Mouse (Mus musculus): ENCODE measurements around the gene Cyb561. TPM values are rescaled to one million over a fixed set of nuclear protein-coding genes. Genes with fewer than 3 reads are reported as not detected.

Gene Cyb561
- polyA plus RNA-seq, 1 experiment = 36.9 TPM

DNA sequence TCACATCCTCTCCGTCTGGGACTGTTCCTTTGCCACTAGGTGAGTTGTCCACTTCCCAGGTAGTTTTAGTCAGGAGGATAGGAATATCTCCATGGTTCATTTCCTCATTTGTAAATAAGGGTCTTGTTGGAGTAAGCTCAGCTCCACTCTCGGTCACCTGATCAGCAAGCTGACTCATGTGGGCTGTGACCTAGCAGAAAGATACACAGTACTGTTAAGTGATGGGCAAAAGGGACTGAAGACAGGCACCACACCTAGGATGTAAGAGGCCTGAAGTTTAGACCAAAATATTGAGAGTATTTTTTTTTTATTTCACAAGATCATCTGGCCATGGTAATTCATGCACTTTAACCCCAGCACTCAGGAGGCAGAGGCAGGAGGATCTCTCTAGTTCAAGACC, 32.3 kb downstream of the Cyb561 start:
- no peak for TF ChIP-seq CTCF (IDR thresholded peaks at IDR 0.05; ENCODE audit: borderline replicate concordance, extremely low read depth, insufficient read depth, insufficient read length)
- TF ChIP-seq POLR2A (IDR thresholded peaks at IDR 0.05; ENCODE audit: borderline replicate concordance, extremely low read depth, insufficient read depth, insufficient read length, poor library complexity, severe bottlenecking) = no peak
- DNase-seq (ENCODE audit: low read depth) = no peak

DNA sequence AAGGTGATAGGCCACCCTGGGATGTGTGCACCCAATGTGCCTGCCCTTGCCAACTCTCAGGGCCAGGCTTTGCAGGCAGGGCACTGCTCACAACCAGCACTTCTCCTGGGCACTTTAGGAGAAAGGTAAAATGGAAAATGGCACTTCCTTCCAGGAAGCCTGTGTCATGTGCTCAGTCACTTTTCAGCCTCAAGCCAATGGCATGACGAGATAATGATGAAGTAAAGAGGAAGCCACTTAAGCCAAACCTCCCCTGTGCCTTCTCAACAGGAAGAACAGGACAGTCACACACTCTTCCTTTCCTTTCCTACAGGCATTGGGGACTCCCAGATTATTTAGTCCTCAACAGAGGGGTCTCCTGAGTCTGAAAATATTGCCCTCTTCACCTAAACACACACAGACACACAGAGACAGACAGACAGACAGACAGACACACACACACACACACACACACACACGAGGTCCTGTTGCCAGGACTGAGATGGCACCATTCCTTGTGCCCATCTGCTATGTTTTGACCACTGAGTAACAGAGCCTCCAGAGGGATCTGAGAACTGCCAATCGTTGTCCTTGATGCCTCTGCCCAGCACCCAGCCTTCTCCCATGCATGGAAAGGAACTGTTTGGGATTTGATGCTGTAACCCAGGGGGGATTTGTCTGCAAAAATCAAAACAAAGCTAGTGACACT, 32.9 kb downstream of the Cyb561 start:
- DNase-seq (ENCODE audit: low read depth) = no peak
- TF ChIP-seq POLR2A (IDR thresholded peaks at IDR 0.05; ENCODE audit: borderline replicate concordance, extremely low read depth, insufficient read depth, insufficient read length, poor library complexity, severe bottlenecking) (no peak), CTCF (IDR thresholded peaks at IDR 0.05; ENCODE audit: borderline replicate concordance, extremely low read depth, insufficient read depth, insufficient read length) (no peak)

DNA sequence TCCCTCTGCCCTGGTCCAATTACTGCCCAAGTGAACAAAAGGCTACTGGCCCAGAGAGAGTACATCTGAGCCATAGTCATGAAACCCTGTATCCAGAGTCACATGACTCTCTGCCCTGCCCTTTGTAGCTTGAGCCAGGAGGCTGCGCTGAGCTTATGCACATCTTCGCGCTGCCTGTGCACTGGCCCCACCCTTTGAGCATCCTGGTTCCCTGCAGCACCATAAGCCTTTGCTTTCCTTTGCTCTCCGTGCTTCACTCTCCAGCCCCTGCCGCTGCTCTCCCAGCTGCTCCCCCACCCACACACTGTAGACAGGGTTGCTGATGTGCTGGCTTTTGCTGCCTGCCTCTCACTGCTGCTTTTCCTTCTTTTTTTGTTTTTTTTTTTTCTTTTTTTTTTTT, 39.6 kb downstream of the Cyb561 start:
- no peak for DNase-seq (ENCODE audit: low read depth)
- TF ChIP-seq POLR2A (IDR thresholded peaks at IDR 0.05; ENCODE audit: borderline replicate concordance, extremely low read depth, insufficient read depth, insufficient read length, poor library complexity, severe bottlenecking) = no peak
- TF ChIP-seq CTCF (IDR thresholded peaks at IDR 0.05; ENCODE audit: borderline replicate concordance, extremely low read depth, insufficient read depth, insufficient read length) = no peak

DNA sequence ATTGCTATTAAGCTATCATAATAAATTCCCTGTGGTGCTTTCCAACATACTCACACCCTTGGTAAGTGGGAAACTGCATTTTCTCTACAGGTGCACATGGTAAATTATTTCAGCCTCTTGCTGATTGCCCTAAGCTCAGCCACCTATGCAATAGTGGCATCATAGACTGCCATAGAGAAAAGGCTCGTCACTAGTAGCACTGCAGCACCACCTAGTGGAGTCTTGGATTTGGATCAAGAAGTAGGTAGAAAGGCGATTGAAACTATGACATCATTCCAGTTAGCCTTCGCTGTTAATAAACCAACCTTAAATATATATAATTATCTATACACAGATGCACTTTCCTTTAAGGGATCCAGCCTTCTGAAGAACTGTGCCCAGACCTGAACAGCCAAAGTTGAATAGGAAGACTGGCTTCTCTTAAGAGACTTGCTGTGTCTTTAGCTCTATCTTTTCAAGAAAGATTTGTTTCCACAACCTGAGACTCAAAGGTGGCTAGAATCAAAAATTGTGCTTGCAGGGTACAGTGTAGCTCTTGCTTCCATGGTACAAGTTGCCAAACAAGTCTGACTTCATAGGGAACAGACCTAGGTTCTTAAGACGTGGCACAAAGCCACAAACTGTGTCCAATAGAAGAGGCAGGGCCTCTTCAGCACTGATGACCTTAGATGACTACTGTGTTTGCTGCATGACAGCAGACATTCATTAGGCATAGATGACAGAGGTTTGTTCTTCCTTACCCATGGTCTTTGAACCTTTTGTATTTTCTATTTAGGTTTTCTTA, 41.4 kb downstream of the Cyb561 start:
- TF ChIP-seq POLR2A (IDR thresholded peaks at IDR 0.05; ENCODE audit: borderline replicate concordance, extremely low read depth, insufficient read depth, insufficient read length, poor library complexity, severe bottlenecking) (no peak), CTCF (IDR thresholded peaks at IDR 0.05; ENCODE audit: borderline replicate concordance, extremely low read depth, insufficient read depth, insufficient read length) (peak; percentile 84; the same call in 1 of the 2 replicates)
- peak; percentile 92 for DNase-seq (ENCODE audit: low read depth)

DNA sequence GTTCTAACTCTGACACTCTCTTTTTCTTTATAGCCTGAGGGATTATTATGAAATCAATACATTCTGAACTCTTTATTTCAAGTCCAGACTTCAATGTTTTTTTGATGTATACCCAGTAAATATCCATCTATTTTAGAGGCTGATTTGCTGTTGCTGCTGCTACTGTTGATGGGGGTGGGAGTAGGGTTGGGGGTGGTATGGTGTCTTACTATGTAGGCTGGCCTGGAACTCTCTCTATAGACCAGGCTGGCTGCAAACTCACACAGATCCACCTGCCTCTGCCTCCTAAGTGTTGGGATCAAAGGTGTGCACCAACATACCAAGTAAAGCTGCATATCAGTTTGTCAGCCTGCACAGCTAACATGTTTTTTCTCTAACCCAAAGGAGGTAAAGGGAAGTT, 42.0 kb downstream of the Cyb561 start:
- TF ChIP-seq CTCF (IDR thresholded peaks at IDR 0.05; ENCODE audit: borderline replicate concordance, extremely low read depth, insufficient read depth, insufficient read length) = no peak
- no peak for TF ChIP-seq POLR2A (IDR thresholded peaks at IDR 0.05; ENCODE audit: borderline replicate concordance, extremely low read depth, insufficient read depth, insufficient read length, poor library complexity, severe bottlenecking)
- no peak for DNase-seq (ENCODE audit: low read depth)

DNA sequence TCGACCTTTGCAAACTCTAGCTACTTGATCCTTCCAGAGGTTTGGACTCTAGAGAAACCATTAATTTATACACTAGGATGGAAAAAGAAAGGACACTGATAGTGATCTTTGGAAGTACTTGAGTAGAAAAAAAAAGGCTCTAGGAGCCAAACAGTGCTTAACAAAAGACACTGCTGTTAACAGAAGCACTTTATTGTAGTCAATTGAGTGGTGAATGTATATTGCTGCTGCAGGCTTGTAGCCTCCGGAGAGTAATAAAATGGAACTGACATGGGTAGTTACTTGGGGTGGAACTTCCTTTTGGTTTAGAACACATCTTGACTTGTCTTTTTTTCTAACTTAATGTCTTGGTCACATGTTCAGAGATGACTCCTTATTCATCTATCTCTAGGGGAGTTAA, 43.5 kb downstream of the Cyb561 start:
- TF ChIP-seq CTCF (IDR thresholded peaks at IDR 0.05; ENCODE audit: borderline replicate concordance, extremely low read depth, insufficient read depth, insufficient read length) = no peak
- no peak for TF ChIP-seq POLR2A (IDR thresholded peaks at IDR 0.05; ENCODE audit: borderline replicate concordance, extremely low read depth, insufficient read depth, insufficient read length, poor library complexity, severe bottlenecking)
- DNase-seq (ENCODE audit: low read depth) = no peak

DNA sequence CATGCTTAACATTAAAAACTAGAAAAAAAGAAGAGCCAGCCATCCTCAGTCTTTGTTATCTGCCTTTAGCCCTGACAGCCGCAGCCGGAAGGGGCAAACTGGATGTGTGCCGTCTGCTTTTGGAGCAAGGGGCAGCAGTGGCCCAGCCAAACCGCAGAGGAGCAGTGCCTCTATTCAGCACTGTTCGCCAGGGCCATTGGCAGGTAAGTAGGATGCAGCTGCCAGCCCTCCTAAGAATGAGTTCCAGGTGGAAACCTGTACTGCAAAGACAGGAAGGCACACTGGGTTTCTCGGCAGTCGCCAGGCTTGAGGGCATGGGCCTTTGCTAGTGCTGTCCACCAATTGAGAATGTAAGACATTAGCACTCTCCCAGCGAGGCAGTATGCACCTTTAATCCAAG, 44.2 kb downstream of the Cyb561 start:
- TF ChIP-seq CTCF (IDR thresholded peaks at IDR 0.05; ENCODE audit: borderline replicate concordance, extremely low read depth, insufficient read depth, insufficient read length) (no peak), POLR2A (IDR thresholded peaks at IDR 0.05; ENCODE audit: borderline replicate concordance, extremely low read depth, insufficient read depth, insufficient read length, poor library complexity, severe bottlenecking) (no peak)
- DNase-seq (ENCODE audit: low read depth) = no peak

DNA sequence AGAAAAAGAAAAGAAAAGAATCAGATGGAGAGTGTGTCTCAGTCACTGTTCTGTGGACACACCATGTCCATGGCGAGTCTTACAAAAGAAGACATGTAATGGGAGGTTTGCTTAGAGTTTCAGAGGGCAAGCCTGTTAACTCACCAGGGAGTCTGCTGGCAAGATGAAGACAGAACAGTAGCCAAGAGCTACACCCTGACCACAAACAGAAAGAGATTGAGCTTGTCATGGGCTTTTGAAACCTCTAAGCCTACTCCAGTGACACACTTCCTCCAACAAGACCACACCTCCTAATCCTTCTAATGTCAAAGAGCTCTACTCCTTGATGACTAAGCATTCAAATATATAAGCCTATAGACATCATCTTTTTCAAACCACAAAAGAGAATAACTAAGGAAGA, 45.8 kb downstream of the Cyb561 start:
- TF ChIP-seq POLR2A (IDR thresholded peaks at IDR 0.05; ENCODE audit: borderline replicate concordance, extremely low read depth, insufficient read depth, insufficient read length, poor library complexity, severe bottlenecking) (no peak), CTCF (IDR thresholded peaks at IDR 0.05; ENCODE audit: borderline replicate concordance, extremely low read depth, insufficient read depth, insufficient read length) (no peak)
- DNase-seq (ENCODE audit: low read depth) = no peak

DNA sequence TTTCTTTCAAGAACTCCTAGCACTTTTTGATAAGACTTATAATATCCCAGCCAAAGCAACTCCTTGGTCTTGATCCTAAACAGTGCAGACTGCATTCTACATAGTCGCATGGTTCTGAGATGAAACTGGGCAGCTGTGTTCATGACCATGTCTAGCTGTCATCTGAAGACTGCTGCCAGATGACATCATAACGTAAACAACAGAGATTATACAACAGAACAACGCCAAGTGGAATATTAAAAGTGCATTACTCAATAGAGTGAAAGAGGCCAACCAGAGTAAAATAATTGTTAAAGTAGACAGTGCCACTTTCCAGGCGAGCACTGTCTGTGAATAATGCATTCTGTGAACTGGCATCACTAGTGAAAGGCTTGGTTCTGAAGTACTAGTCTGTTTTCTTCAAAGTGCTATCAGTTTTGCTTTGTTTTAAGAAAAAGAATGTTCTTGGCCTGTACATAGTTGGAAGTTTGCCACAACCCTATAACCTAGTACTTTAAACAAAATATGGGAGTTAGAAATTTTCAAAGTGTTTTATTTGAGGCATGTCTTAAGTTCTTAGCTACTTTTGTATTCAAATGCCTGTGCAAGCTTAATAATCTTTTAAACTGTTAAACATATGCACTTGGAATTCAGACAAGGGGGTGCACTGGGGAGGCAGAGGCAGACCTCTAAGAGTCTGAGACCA, 47.5 kb downstream of the Cyb561 start:
- TF ChIP-seq POLR2A (IDR thresholded peaks at IDR 0.05; ENCODE audit: borderline replicate concordance, extremely low read depth, insufficient read depth, insufficient read length, poor library complexity, severe bottlenecking) = no peak
- DNase-seq (ENCODE audit: low read depth) = no peak

DNA sequence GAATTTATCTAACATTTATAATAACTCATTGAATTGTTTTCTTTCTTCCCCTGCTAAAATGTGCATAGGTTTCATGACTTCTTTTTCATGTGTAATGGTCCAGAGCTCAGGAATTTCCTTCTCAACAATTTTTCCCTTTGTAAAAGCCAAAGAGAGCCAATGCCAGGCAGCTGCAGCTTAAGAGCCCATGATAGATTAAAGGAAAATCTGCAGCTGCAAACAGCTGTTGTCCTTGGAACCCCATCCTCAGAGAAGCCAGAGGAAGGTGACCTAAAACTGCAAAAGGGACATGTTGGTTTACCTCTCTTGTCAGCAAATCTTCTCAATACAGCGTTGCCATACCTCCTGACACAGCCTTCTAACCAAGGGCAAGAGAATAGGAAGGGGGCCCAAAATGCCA, 50.2 kb downstream of the Cyb561 start:
- TF ChIP-seq POLR2A (IDR thresholded peaks at IDR 0.05; ENCODE audit: borderline replicate concordance, extremely low read depth, insufficient read depth, insufficient read length, poor library complexity, severe bottlenecking) = no peak
- no peak for TF ChIP-seq CTCF (IDR thresholded peaks at IDR 0.05; ENCODE audit: borderline replicate concordance, extremely low read depth, insufficient read depth, insufficient read length)
- DNase-seq (ENCODE audit: low read depth) = no peak

DNA sequence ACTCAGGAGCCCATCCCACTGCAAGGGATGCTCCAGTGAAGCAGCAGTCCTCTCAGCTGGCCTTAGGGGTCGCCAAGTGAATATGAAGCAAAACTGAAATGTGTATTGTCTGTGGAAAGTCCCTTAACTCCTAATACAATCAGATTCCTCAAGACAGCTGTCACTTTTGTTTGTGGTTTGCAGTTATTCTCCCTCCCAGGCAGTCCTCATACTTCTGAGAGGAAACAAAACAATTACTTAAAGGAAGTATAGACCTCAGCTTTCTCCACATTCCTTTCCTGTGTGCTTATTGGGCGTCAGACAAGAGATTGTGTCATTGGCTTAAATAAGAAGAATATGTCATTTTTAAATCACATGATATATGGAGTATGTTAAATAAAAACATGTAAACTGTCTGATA, 51.6 kb downstream of the Cyb561 start:
- DNase-seq (ENCODE audit: low read depth) = no peak
- TF ChIP-seq POLR2A (IDR thresholded peaks at IDR 0.05; ENCODE audit: borderline replicate concordance, extremely low read depth, insufficient read depth, insufficient read length, poor library complexity, severe bottlenecking) (no peak), CTCF (IDR thresholded peaks at IDR 0.05; ENCODE audit: borderline replicate concordance, extremely low read depth, insufficient read depth, insufficient read length) (no peak)

All from brain, embryonic 14.5 days (tissue).